Mouse (Mus musculus): ENCODE results near the gene Mnd1. TPM values are rescaled to one million over a fixed set of nuclear protein-coding genes. Genes with fewer than 3 reads are reported as not detected.

Gene Mnd1
- polyA plus RNA-seq, 1 experiment from 2014 or later = 15.3 TPM

DNA sequence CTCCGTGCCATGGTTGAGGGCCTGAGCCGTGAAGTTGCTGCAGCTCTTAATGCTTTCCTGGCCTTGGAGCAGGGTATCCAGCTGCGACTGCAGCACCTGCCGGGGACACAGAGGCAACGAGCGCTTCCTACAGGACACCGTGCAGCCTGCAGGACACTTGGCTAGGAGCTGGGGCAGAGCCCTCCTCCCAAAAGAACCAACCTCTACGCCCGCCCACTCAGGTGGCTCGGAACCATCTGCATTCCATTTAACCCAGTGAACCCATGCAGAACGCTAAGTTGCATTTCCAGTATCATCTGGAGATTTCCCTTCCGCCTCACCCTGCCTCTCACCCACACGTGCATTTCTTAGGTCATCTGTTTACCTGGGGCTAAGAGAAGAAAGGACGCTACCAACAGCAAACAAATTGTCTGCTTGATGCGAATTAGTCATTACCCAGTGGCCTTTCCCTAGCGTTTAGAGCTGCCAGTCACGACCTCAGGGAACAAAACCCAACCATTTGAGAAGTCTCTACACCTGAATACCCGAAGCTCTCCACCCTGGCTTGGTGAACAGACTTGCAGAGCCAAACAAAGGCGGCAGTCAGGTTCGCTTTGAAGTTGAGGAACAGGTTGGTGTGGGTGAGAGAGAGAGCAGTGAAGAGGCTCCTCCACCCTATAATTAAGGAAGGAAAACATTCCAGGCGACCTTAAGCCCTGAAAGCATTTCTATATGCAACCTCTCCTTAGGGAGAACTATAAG is 35.7 kb upstream of the Mnd1 start:
- peak overlapping the region; percentile 50 for H3K4me2 ChIP-seq (ENCODE audit: low read length)
- 0 out of 2 replicates have a peak overlapping the region, but pooled peaks have one; percentile 2 for H3K27ac ChIP-seq
- H3K4me3 ChIP-seq (replicated peaks; ENCODE audit: low read depth, low read length) = peak overlapping the region; percentile 29
- no peaks in the 10 kb centered on the region for H3K27me3 ChIP-seq (ENCODE audit: insufficient read depth, low read length)
- H3K36me3 ChIP-seq (ENCODE audit: insufficient read depth, low read length) = no peaks in the 10 kb centered on the region
- 0 out of 2 replicates have a peak overlapping the region, but pooled peaks have one; percentile 4 for H3K9ac ChIP-seq (ENCODE audit: low read depth, low read length)
- 46% methylated on average over 21 of the region's 21 CpGs for WGBS
- TF ChIP-seq CTCF (IDR thresholded peaks at IDR 0.05; ENCODE audit: low read depth) = peak; percentile 39; the same call in 1 of the 2 replicates
- ATAC-seq (replicated peaks; ENCODE audit: low FRiP score, low read depth) (peak; percentile 26), DNase-seq (ENCODE audit: low spot score) (peak; percentile 16)
- peaks cover 4% of the 10 kb centered on the region; the same call in 1 of the 2 replicates for H3K4me1 ChIP-seq (replicated peaks; ENCODE audit: insufficient read depth, low read length)
- H3K9me3 ChIP-seq (replicated peaks; ENCODE audit: low read length) = no peaks in the 10 kb centered on the region

- Histone ChIP-seq H3K27me3 (ENCODE audit: insufficient read depth, low read length) (no peaks in the 10 kb centered on the region), H3K9me3 (replicated peaks; ENCODE audit: low read length) (no peaks in the 10 kb centered on the region), H3K9ac (ENCODE audit: low read depth, low read length) (peak overlapping the region; percentile 4; the same call in 1 of the 2 replicates), H3K4me3 (replicated peaks; ENCODE audit: low read depth, low read length) (peak overlapping the region; percentile 29), H3K4me1 (replicated peaks; ENCODE audit: insufficient read depth, low read length) (peaks cover 4% of the 10 kb centered on the region; the same call in 1 of the 2 replicates), H3K36me3 (ENCODE audit: insufficient read depth, low read length) (no peaks in the 10 kb centered on the region), H3K4me2 (ENCODE audit: low read length) (peak overlapping the region; percentile 50), H3K27ac (peak overlapping the region; percentile 2; the same call in 1 of the 2 replicates)
- peak; percentile 30 for DNase-seq (ENCODE audit: low spot score)
- TF ChIP-seq CTCF (IDR thresholded peaks at IDR 0.05; ENCODE audit: low read depth) = no peak
- WGBS = 10% methylated on average over 41 of the region's 41 CpGs
- peak; percentile 18; the same call in 1 of the 2 replicates for ATAC-seq (replicated peaks; ENCODE audit: low FRiP score, low read depth)
These were observed 35.0 kb upstream of the Mnd1 start for GRCm38 (mm10) chr3:84190513-84191061.

GRCm38 (mm10) chr3:84189629-84190173 is 34.1 kb upstream of the Mnd1 start:
- no peak for TF ChIP-seq CTCF (IDR thresholded peaks at IDR 0.05; ENCODE audit: low read depth)
- no peak overlapping the region for H3K27ac ChIP-seq
- H3K27me3 ChIP-seq (ENCODE audit: insufficient read depth, low read length) = no peaks in the 10 kb centered on the region
- H3K4me3 ChIP-seq (replicated peaks; ENCODE audit: low read depth, low read length) = peak overlapping the region; percentile 29; the same call in 1 of the 2 replicates
- peak; percentile 78 for ATAC-seq (replicated peaks; ENCODE audit: low FRiP score, low read depth)
- no peaks in the 10 kb centered on the region for H3K36me3 ChIP-seq (ENCODE audit: insufficient read depth, low read length)
- H3K9ac ChIP-seq (ENCODE audit: low read depth, low read length) = peak overlapping the region; percentile 4; the same call in 1 of the 2 replicates
- 17% methylated on average over 10 of the region's 10 CpGs for WGBS
- peak; percentile 63 for DNase-seq (ENCODE audit: low spot score)
- H3K4me2 ChIP-seq (ENCODE audit: low read length) = peak overlapping the region; percentile 50
- no peaks in the 10 kb centered on the region for H3K9me3 ChIP-seq (replicated peaks; ENCODE audit: low read length)
- H3K4me1 ChIP-seq (replicated peaks; ENCODE audit: insufficient read depth, low read length) = peaks cover 4% of the 10 kb centered on the region; the same call in 1 of the 2 replicates

GRCm38 (mm10) chr3:84181717-84182116 is 26.1 kb upstream of the Mnd1 start:
- no peak for ATAC-seq (replicated peaks; ENCODE audit: low FRiP score, low read depth)
- no peak for DNase-seq (ENCODE audit: low spot score)
- no peak for TF ChIP-seq CTCF (IDR thresholded peaks at IDR 0.05; ENCODE audit: low read depth)
- H3K36me3 ChIP-seq (ENCODE audit: insufficient read depth, low read length) = no peaks in the 10 kb centered on the region
- H3K4me2 ChIP-seq (ENCODE audit: low read length) = no peak overlapping the region
- no peak overlapping the region for H3K9ac ChIP-seq (ENCODE audit: low read depth, low read length)
- H3K27ac ChIP-seq = no peak overlapping the region
- H3K27me3 ChIP-seq (ENCODE audit: insufficient read depth, low read length) = no peaks in the 10 kb centered on the region
- no peaks in the 10 kb centered on the region for H3K9me3 ChIP-seq (replicated peaks; ENCODE audit: low read length)
- 71% methylated on average over 4 of the region's 4 CpGs for WGBS
- H3K4me3 ChIP-seq (replicated peaks; ENCODE audit: low read depth, low read length) = no peak overlapping the region
- no peaks in the 10 kb centered on the region for H3K4me1 ChIP-seq (replicated peaks; ENCODE audit: insufficient read depth, low read length)

GRCm38 (mm10) chr3:84181102-84181501 is 25.5 kb upstream of the Mnd1 start:
- H3K36me3 ChIP-seq (ENCODE audit: insufficient read depth, low read length) = no peaks in the 10 kb centered on the region
- no peak overlapping the region for H3K4me2 ChIP-seq (ENCODE audit: low read length)
- H3K9ac ChIP-seq (ENCODE audit: low read depth, low read length) = no peak overlapping the region
- no peaks in the 10 kb centered on the region for H3K9me3 ChIP-seq (replicated peaks; ENCODE audit: low read length)
- H3K4me3 ChIP-seq (replicated peaks; ENCODE audit: low read depth, low read length) = no peak overlapping the region
- 65% methylated on average over 8 of the region's 8 CpGs for WGBS
- no peak overlapping the region for H3K27ac ChIP-seq
- no peaks in the 10 kb centered on the region for H3K4me1 ChIP-seq (replicated peaks; ENCODE audit: insufficient read depth, low read length)
- ATAC-seq (replicated peaks; ENCODE audit: low FRiP score, low read depth) = no peak
- no peak for TF ChIP-seq CTCF (IDR thresholded peaks at IDR 0.05; ENCODE audit: low read depth)
- no peak for DNase-seq (ENCODE audit: low spot score)
- no peaks in the 10 kb centered on the region for H3K27me3 ChIP-seq (ENCODE audit: insufficient read depth, low read length)

- Histone ChIP-seq H3K9ac (ENCODE audit: low read depth, low read length) (no peak overlapping the region), H3K27ac (no peak overlapping the region), H3K9me3 (replicated peaks; ENCODE audit: low read length) (no peaks in the 10 kb centered on the region), H3K27me3 (ENCODE audit: insufficient read depth, low read length) (no peaks in the 10 kb centered on the region), H3K4me3 (replicated peaks; ENCODE audit: low read depth, low read length) (no peak overlapping the region), H3K36me3 (ENCODE audit: insufficient read depth, low read length) (no peaks in the 10 kb centered on the region), H3K4me2 (ENCODE audit: low read length) (no peak overlapping the region), H3K4me1 (replicated peaks; ENCODE audit: insufficient read depth, low read length) (no peaks in the 10 kb centered on the region)
- WGBS = 89% methylated on average over 2 of the region's 2 CpGs
- DNase-seq (ENCODE audit: low spot score) (no peak), ATAC-seq (replicated peaks; ENCODE audit: low FRiP score, low read depth) (no peak)
- no peak for TF ChIP-seq CTCF (IDR thresholded peaks at IDR 0.05; ENCODE audit: low read depth)
These were observed 24.7 kb upstream of the Mnd1 start for GRCm38 (mm10) chr3:84180304-84180703.

Data from kidney, postnatal 0 days (tissue).